Mouse (Mus musculus): ENCODE data around the gene Ncbp3.
A peak's percentile ranks its signal among the peaks of the same experiment; 100 is the strongest.

DNA sequence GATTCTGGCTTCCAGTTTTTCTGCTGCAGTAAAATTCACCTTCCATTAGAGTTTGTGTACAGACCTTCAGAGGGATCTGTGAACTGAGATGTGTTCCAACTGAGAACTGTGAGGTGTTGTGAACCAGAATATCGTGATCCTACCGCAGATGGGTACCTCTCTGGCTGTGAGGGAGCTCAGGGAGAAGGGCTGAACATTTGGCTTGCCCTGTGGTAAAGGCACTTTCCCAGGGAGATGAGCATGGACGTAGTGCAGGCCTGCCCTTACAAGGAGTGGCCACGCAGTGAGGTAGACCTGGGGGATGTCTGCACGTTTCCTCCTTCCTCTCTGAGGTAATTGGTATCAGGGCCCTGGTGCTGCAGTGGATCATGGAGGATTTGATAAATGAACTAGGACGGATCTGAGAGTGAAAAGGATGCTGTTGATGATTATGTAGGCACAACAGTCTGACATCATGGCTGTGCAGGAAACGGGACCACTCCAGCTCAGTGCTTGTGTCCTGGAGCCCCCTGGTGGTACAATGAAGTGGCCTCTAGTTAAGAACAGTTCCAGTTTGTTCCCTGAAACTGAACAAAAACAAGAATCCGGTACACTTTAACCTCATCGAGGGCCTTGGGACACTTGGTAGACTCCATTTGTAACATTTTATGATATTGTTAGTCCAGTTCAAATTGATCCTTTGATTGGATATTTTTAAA, 8.3 kb upstream of the Ncbp3 start:
- peak; percentile 72 for TF ChIP-seq CTCF (IDR thresholded peaks at IDR 0.05; ENCODE audit: low read depth, low read length)
- no peak for TF ChIP-seq POLR2A (IDR thresholded peaks at IDR 0.05; ENCODE audit: extremely low read depth, insufficient read depth, low read length)
